Mouse (Mus musculus): ENCODE measurements around the gene Rdh7.
"Not testable (repeated sequence)": the region's sequence is repeated elsewhere in the genome, so short reads cannot be mapped to it uniquely, and the experiment has no call there.

Gene Rdh7

DNA sequence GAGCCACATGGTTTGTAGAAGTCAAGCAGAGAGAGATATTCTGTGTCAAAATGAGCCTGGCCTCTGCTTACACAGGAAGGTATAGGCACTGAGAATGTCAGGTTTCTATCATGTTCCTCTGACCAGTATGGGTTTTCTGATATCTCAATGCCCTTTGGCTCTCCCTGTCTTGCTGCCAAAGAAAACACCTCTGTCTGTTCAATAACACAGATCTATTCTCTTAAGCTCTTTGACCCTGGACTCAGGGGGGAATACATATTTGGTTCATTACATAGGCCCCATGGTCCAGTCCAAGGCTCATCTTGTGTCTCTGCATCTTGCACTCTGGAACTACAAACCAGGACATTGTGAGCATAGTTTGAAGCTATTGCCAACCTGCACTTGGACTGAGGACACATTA, at the start of gene Rdh7:
Rdh7 (minus strand) TSS at position 213 of the 400 bp plus-strand sequence.
- ATAC-seq (ENCODE audit: low TSS enrichment) = no peak

DNA sequence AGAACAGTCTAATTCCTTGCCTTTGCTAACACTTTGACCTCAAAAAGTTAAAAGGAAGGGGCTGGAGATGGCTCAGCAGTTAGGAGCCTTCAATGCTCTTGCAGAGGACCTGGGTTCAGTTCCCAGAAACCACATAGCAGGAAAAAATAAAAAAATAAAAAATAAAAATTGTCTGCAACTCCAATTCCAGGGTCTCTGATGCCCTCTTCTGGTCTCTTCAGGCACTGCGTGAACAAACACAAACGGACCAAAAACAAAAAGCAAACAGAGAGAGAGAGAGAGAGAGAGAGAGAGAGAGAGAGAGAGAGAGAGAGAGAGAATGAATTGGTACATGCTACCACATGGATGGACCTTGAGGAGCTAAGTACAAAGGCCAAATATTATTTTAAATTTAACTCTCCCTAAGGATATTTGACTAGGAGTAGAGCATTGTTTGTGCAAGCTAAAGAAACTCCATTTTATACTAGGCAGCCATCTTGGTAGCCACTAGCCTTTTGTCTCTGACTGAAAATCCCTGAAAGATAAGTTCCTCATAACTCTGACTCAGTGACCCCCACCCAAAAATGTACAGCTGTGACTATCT, 48.9 kb upstream of the Rdh7 start:
- ATAC-seq (ENCODE audit: low TSS enrichment) = no peak

DNA sequence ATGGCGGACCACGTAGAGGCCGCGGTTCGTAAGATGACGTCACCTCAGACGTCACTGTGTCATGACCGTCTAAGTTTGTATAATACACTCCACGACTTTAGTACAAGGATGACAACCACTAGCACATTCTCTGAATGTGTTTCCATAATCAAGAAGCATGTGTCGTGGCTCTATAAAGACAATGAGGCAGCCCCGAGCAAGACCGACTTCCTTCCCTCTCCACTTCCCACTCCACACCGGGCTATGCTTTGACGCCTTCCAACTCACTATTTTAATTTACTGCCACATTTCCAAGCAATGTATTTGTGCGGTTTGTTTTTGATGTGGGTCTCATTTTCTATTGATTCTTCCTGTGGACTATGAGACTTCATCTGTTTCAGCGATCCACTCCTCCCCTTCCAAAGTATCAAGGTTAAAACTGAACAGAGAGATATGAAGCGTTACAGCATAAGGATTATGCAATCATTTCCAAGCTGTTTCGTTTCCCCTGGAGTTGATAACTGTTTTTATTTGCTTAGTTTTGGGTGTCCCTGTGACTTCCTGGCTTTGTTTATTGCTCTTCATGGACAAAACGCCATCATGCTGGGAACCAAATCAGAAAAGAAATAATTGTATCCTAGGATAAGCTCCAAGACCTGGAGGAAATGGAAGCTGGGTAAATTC, 48.3 kb upstream of the Rdh7 start:
- ATAC-seq (ENCODE audit: low TSS enrichment) = no peak

GRCm38 (mm10) chr10:127936271-127936670, 47.7 kb upstream of the Rdh7 start:
- no peak for ATAC-seq (ENCODE audit: low TSS enrichment)

DNA sequence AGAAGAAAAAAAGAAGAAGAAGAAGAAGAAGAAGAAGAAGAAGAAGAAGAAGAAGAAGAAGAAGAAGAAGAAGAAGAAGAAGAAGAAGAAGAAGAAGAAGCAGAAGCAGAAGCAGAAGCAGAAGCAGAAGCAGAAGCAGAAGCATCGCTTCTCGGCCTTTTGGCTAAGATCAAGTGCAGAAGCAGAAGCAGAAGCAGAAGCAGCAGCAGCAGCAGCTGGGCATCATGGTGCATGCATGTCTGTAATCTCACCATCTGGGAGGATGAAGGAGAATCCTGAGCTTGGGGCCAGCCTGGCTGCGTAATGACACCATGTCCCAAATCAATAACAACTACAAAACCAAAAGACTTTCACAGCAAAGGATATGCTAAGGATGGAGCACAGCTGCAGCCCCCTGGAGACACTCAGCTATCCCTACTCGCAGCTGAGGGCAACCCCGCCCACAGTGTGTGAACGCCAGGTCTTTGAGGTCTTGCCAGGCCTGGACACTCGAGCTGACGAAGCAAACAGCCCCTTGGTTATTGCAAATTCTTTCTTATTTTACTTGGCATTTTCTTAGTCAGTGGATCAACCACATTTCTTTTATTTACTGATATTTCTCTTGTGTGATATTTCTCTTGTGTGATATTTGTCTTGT, 43.8 kb upstream of the Rdh7 start:
- ATAC-seq (ENCODE audit: low TSS enrichment) = no peak

DNA sequence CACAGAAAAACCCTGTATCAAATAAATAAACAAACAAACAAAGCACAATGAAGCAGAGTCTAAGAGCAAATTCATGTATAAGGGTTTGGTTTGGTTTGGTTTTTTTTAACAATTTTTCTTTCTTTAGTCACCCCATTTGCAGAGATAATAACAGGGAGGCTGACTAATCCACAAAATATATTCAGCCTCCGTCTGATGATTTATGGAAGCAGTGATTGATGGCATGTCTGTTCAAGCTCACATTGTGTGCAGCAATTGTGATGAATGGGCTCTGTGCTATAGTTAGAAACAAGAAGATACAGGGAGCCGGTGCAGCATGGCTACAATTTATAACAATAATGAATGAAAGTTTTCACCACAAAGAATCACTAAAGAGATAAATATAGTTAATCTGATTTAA, 39.1 kb upstream of the Rdh7 start:
- no peak for ATAC-seq (ENCODE audit: low TSS enrichment)

GRCm38 (mm10) chr10:127924597-127925378, 36.2 kb upstream of the Rdh7 start:
- peak; percentile 31; the same call in 1 of the 2 replicates for ATAC-seq (ENCODE audit: low TSS enrichment)

DNA sequence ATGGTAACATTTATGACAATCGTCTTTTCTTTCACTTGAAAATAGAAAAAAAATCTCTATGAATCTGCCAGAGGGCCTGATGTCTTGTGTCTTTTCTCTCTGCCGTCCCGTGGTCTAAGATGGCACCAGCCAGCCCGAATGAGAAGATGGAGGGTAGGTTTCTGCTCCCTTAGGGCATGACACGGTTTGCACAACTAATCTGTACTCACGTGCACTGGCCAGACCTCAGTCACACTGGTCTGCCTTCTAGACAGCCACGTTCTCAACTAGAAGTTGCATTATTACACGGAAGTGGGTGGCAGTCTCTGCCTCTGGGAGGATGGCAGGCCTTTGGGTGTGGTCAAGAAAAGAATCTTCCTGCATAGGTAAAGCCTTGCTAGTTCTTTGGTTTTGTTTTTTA, 34.4 kb upstream of the Rdh7 start:
- ATAC-seq (ENCODE audit: low TSS enrichment) = no peak

- ATAC-seq (ENCODE audit: low TSS enrichment) = no peak
Measured at GRCm38 (mm10) chr10:127922241-127922640, 33.6 kb upstream of the Rdh7 start.

DNA sequence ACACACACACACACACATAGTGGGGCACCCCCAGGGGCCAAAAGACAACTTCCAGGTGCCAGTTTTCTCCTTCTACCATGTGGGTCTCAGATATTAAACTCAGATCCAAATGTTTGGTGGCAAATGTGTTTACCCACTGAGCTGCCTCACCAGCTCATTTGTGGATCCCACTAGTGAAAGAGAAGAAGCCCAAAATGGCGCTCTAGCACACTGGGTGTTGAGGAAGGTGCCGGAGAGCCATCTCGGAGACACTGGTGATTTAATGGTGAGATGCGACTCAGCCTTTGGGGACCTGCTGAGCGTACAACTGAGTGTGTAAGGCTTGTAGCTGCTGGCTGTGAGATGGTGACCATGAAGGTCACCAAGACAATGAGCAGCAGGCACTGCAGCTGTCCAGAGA, 29.0 kb upstream of the Rdh7 start:
- no peak for ATAC-seq (ENCODE audit: low TSS enrichment)

DNA sequence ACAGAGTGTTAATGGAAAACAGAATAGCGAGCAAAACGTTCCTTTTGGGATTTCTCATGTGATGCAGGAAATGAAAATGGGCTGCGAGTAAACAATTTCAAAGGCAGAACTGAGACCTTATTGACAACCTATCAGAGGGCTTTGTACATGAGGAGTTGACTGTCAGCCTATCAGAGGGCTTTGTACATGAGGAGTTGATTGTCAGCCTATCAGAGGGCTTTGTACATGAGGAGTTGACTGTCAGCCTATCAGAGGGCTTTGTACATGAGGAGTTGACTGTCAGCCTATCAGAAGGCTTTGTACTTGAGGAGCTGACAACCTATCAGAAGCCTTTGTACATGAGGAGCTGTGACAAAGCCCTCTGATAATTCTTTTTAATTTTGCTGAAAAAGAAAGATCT, 28.6 kb upstream of the Rdh7 start:
- not testable (repeated sequence) for ATAC-seq (ENCODE audit: low TSS enrichment)

DNA sequence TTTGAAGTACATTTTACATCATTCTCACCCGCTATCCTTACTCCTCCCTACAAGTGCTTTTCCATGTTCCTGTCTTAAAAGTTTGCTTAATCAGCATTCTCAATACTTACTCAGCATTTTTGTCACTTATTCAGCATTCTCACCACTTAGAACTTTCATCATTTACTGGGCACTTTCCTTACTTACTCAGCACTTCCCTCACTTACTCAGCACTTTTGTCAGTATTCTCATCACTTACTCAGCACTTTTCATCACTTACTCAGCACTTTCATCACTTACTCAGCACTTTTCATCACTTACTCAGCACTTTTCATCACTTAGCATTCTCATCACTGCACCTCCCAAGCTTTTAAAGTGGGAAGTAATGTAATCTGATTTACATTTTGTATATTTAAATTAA, 27.0 kb upstream of the Rdh7 start:
- ATAC-seq (ENCODE audit: low TSS enrichment) = no peak

- ATAC-seq (ENCODE audit: low TSS enrichment) = no peak
Measured at GRCm38 (mm10) chr10:127907386-127907951, 18.9 kb upstream of the Rdh7 start.

- no peak for ATAC-seq (ENCODE audit: low TSS enrichment)
Measured at GRCm38 (mm10) chr10:127906138-127906537, 17.5 kb upstream of the Rdh7 start.

GRCm38 (mm10) chr10:127904718-127905446, 16.3 kb upstream of the Rdh7 start:
- ATAC-seq (ENCODE audit: low TSS enrichment) = peak; percentile 57

DNA sequence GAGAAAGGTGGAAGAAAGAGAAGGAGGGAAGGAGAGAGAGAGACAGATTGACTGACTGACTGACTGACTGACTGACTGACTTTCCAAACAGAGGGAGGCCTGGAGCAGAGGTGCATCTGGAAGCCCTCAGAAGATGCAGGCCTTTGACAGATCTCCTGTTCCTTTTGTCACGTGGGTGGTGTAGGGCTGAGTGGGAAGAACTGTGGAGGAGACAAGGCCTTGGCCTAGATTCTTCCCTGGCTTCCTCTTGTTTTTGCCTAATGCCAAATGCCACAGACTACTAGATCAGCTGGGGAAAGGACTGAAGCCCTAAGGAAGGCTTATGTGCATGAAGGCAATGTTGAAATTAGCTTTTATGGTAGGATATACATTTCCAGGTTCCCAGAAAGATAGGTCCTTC, 14.5 kb upstream of the Rdh7 start:
- peak; percentile 47; the same call in 1 of the 2 replicates for ATAC-seq (ENCODE audit: low TSS enrichment)

GRCm38 (mm10) chr10:127901751-127902150, 13.1 kb upstream of the Rdh7 start:
- no peak for ATAC-seq (ENCODE audit: low TSS enrichment)

DNA sequence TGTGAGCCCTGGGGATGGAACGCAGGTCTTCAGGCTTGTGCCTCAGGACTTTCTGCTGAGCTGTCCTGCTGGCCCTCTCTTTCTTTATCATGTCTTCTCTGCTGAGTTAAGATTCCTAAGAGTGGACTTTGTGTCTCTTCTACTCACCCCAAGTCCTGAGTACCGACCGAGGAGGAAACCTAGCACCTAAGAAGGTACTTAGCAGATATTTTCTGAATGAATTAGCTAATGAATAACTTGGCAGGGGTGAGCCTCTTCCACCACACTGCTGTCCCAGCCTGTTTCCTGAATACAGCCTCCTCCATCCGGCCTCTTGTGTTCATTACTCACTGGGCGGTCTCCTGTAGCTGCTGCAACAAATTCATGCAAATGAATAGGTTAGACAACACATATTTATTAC, 11.2 kb upstream of the Rdh7 start:
- ATAC-seq (ENCODE audit: low TSS enrichment) = no peak

DNA sequence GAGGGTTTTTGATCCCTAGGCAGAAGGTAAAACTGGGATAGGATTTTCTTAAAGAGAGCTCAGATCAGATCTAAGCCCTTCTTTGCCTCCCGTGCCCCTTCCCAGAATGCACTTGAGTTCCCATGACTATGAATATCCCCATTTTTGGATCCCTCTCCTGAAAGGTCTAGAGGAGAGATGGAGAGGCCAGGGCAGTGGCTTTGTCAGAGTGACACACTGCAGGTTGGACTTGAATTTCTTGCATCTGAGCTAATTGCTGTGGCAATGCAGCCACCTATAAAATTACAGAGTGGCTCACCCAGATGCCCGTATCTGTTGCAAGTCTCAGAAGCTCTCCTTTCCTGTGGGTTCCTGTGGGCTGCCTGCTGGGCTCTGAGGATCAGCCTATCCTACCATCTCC, 9.6 kb upstream of the Rdh7 start, which contains the start of gene Sdr9c7:
Sdr9c7 (plus strand) TSS at position 301 of the 400 bp plus-strand sequence.
- no peak for ATAC-seq (ENCODE audit: low TSS enrichment)

DNA sequence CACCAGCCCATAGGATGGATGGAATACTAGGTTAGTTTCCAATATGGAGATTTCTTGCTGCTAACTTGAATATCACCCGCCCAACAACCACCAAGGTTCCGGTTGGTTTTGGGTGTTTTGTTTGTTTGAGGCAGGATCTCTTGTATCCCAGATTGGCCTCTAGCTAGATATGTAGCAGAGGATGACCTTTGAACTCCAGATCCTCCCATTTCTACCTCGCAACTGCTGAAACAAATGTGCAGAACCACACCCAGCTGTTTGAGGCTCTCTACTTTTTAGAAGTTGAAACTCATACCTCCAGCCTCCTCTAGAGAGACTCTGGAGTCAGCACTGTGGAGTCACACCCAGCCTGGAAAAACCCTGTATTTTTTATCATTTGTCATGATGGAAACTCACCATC, 8.9 kb upstream of the Rdh7 start:
- ATAC-seq (ENCODE audit: low TSS enrichment) = no peak

GRCm38 (mm10) chr10:127896705-127897104, 8.1 kb upstream of the Rdh7 start:
- no peak for ATAC-seq (ENCODE audit: low TSS enrichment)
